Mouse (Mus musculus) olfactory bulb, adult 2 months (tissue): ENCODE results near the gene Pif1.

Experiments used
- CTCF ChIP-seq: fragments of 200-500 bp; IDR thresholded peaks from 2 replicates; pipeline ENCODE4 v1.5.1; 2012; ENCODE audit warnings: low read depth, mild to moderate bottlenecking, low read length, moderate library complexity; ENCODE audit not compliant: insufficient read depth
- POLR2A ChIP-seq: fragments of 200-500 bp; IDR thresholded peaks from 2 replicates; pipeline ENCODE4 v1.6.1; 2012; ENCODE audit warnings: mild to moderate bottlenecking, low read depth, low read length, moderate library complexity; ENCODE audit not compliant: insufficient read depth

DNA sequence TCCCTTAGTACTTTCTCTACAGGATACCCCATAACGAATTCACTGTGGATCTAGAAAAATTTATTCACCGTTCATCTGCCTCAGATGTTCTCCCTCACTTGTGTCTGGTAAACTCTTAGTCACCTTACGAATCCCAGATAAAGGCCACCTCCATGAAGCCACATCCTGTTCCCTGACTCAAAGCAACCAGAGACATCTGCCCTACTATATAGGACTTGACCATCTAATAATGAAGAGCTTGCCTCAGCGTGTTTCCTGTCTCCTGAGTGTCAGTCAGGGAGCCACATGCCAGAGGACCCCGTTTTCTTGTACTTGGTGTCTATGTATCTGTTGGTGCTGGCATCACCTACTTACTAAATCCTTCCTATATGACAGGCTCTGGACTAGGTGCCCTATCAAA, 37.3 kb upstream of the Pif1 start:
- TF ChIP-seq POLR2A (no peak), CTCF (no peak)
